Mouse (Mus musculus): ENCODE data around the gene Pyy. TPM values are rescaled to one million over a fixed set of nuclear protein-coding genes. Genes with fewer than 3 reads are reported as not detected.

The Pyy gene
- total RNA-seq, 1 experiment = 0.49 TPM

GRCm38 (mm10) chr11:102134516-102134915, 26.9 kb upstream of the Pyy start:
- Histone ChIP-seq H3K4me1 (ENCODE audit: control insufficient read depth in 2 of 2, insufficient read depth in 2 of 2, low read length in 2 of 2, poor library complexity in 1 of 2) (peaks cover 2 to 7% of the 10 kb centered on the region in 2 experiments; a peak in 2 of 4 replicates), H3K9me3 (ENCODE audit: control insufficient read depth, insufficient read depth, low read depth, low read length) (no peaks in the 10 kb centered on the region), H3K36me3 (ENCODE audit: control insufficient read depth, insufficient read depth, low read length, poor library complexity, severe bottlenecking) (no peaks in the 10 kb centered on the region), H3K4me3 (ENCODE audit: insufficient read depth in 1 of 2, low read depth in 1 of 2, low read length in 2 of 2, poor library complexity in 1 of 2, severe bottlenecking in 1 of 2) (no peak overlapping the region), H3K9ac (ENCODE audit: insufficient read depth, low read depth, low read length, poor library complexity, severe bottlenecking) (no peak overlapping the region), H3K27ac (ENCODE audit: insufficient read depth, low read depth, low read length, poor library complexity, severe bottlenecking) (no peak overlapping the region)
- DNase-seq (ENCODE audit: low read depth, low spot score) = no peak
- no peak for TF ChIP-seq CHD2 (IDR thresholded peaks at IDR 0.05; ENCODE audit: low read depth, low read length)
- TF ChIP-seq ZC3H11A (IDR thresholded peaks at IDR 0.05; ENCODE audit: borderline replicate concordance, low read depth, low read length) = no peak
- TF ChIP-seq ZNF384 (IDR thresholded peaks at IDR 0.05; ENCODE audit: low read depth, low read length) = no peak
- no peak for TF ChIP-seq HCFC1 (IDR thresholded peaks at IDR 0.05; ENCODE audit: borderline replicate concordance, insufficient read depth, low read length)
- no peak for TF ChIP-seq MAFK (IDR thresholded peaks at IDR 0.05; ENCODE audit: insufficient read depth, low read depth, low read length)
- in situ Hi-C loops (cut with MboI; ENCODE audit: low sequenced_read_pairs in 2 of 2, unreplicated experiment in 2 of 2) = no loop called here

DNA sequence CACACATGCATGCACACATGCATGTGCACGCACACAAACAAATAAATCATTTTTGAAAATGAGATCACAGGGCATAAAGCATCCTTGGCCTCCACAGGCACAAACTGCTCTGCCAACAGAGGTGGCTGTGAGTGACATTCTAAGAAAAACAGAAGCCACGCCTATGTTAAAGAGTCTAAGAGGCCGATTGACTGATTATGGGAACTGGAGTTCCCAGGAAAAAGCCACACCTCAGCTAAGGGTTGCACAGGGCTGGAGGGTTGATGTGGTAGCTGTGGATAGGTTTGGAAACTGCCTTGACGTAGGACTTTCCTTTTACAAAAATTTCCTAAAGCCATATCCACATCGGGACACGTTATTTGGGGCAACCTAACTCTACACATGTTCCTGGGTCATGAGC, 9.8 kb upstream of the Pyy start:
- H3K36me3 ChIP-seq (ENCODE audit: control insufficient read depth, insufficient read depth, low read length, poor library complexity, severe bottlenecking) = no peaks in the 10 kb centered on the region
- DNase-seq (ENCODE audit: low read depth, low spot score) = no peak
- in situ Hi-C loops (cut with MboI; ENCODE audit: low sequenced_read_pairs in 2 of 2, unreplicated experiment in 2 of 2) = no loop called here

GRCm38 (mm10) chr11:102116241-102116640, 8.6 kb upstream of the Pyy start:
- no peak overlapping the region for H3K4me3 ChIP-seq (ENCODE audit: insufficient read depth in 1 of 2, low read depth in 1 of 2, low read length in 2 of 2, poor library complexity in 1 of 2, severe bottlenecking in 1 of 2)
- no peak overlapping the region for H3K27ac ChIP-seq (ENCODE audit: insufficient read depth, low read depth, low read length, poor library complexity, severe bottlenecking)
- no peak overlapping the region for H3K9ac ChIP-seq (ENCODE audit: insufficient read depth, low read depth, low read length, poor library complexity, severe bottlenecking)
- TF ChIP-seq HCFC1 (IDR thresholded peaks at IDR 0.05; ENCODE audit: borderline replicate concordance, insufficient read depth, low read length) = no peak
- no peak for TF ChIP-seq CHD2 (IDR thresholded peaks at IDR 0.05; ENCODE audit: low read depth, low read length)
- no peak for TF ChIP-seq MAFK (IDR thresholded peaks at IDR 0.05; ENCODE audit: insufficient read depth, low read depth, low read length)
- no peak for TF ChIP-seq ZNF384 (IDR thresholded peaks at IDR 0.05; ENCODE audit: low read depth, low read length)
- TF ChIP-seq ZC3H11A (IDR thresholded peaks at IDR 0.05; ENCODE audit: borderline replicate concordance, low read depth, low read length) = no peak
- no peaks in the 10 kb centered on the region for H3K36me3 ChIP-seq (ENCODE audit: control insufficient read depth, insufficient read depth, low read length, poor library complexity, severe bottlenecking)
- no peaks in the 10 kb centered on the region; a peak in 1 of 4 replicates for H3K4me1 ChIP-seq (ENCODE audit: control insufficient read depth in 2 of 2, insufficient read depth in 2 of 2, low read length in 2 of 2, poor library complexity in 1 of 2)
- H3K9me3 ChIP-seq (ENCODE audit: control insufficient read depth, insufficient read depth, low read depth, low read length) = no peaks in the 10 kb centered on the region
- in situ Hi-C loops (cut with MboI; ENCODE audit: low sequenced_read_pairs in 2 of 2, unreplicated experiment in 2 of 2) = no loop called here
- no peak for DNase-seq (ENCODE audit: low read depth, low spot score)

More for the DNA sequence above, 9.8 kb upstream of the Pyy start:
- TF ChIP-seq CHD2 (IDR thresholded peaks at IDR 0.05; ENCODE audit: low read depth, low read length) (no peak), ZNF384 (IDR thresholded peaks at IDR 0.05; ENCODE audit: low read depth, low read length) (no peak), MAFK (IDR thresholded peaks at IDR 0.05; ENCODE audit: insufficient read depth, low read depth, low read length) (no peak), HCFC1 (IDR thresholded peaks at IDR 0.05; ENCODE audit: borderline replicate concordance, insufficient read depth, low read length) (no peak), ZC3H11A (IDR thresholded peaks at IDR 0.05; ENCODE audit: borderline replicate concordance, low read depth, low read length) (no peak)
- Histone ChIP-seq H3K4me1 (ENCODE audit: control insufficient read depth in 2 of 2, insufficient read depth in 2 of 2, low read length in 2 of 2, poor library complexity in 1 of 2) (no peaks in the 10 kb centered on the region; a peak in 1 of 4 replicates), H3K9me3 (ENCODE audit: control insufficient read depth, insufficient read depth, low read depth, low read length) (no peaks in the 10 kb centered on the region), H3K27ac (ENCODE audit: insufficient read depth, low read depth, low read length, poor library complexity, severe bottlenecking) (no peak overlapping the region), H3K4me3 (ENCODE audit: insufficient read depth in 1 of 2, low read depth in 1 of 2, low read length in 2 of 2, poor library complexity in 1 of 2, severe bottlenecking in 1 of 2) (no peak overlapping the region), H3K9ac (ENCODE audit: insufficient read depth, low read depth, low read length, poor library complexity, severe bottlenecking) (no peak overlapping the region)

GRCm38 (mm10) chr11:102111576-102111975, 3.9 kb upstream of the Pyy start:
- no peak for DNase-seq (ENCODE audit: low read depth, low spot score)
- no peak overlapping the region for H3K27ac ChIP-seq (ENCODE audit: insufficient read depth, low read depth, low read length, poor library complexity, severe bottlenecking)
- no peak for TF ChIP-seq CHD2 (IDR thresholded peaks at IDR 0.05; ENCODE audit: low read depth, low read length)
- TF ChIP-seq MAFK (IDR thresholded peaks at IDR 0.05; ENCODE audit: insufficient read depth, low read depth, low read length) = no peak
- no peak for TF ChIP-seq ZNF384 (IDR thresholded peaks at IDR 0.05; ENCODE audit: low read depth, low read length)
- no peak for TF ChIP-seq ZC3H11A (IDR thresholded peaks at IDR 0.05; ENCODE audit: borderline replicate concordance, low read depth, low read length)
- TF ChIP-seq HCFC1 (IDR thresholded peaks at IDR 0.05; ENCODE audit: borderline replicate concordance, insufficient read depth, low read length) = no peak
- no peak overlapping the region for H3K9ac ChIP-seq (ENCODE audit: insufficient read depth, low read depth, low read length, poor library complexity, severe bottlenecking)
- no peaks in the 10 kb centered on the region for H3K9me3 ChIP-seq (ENCODE audit: control insufficient read depth, insufficient read depth, low read depth, low read length)
- H3K36me3 ChIP-seq (ENCODE audit: control insufficient read depth, insufficient read depth, low read length, poor library complexity, severe bottlenecking) = no peaks in the 10 kb centered on the region
- H3K4me3 ChIP-seq (ENCODE audit: insufficient read depth in 1 of 2, low read depth in 1 of 2, low read length in 2 of 2, poor library complexity in 1 of 2, severe bottlenecking in 1 of 2) = no peak overlapping the region
- H3K4me1 ChIP-seq (ENCODE audit: control insufficient read depth in 2 of 2, insufficient read depth in 2 of 2, low read length in 2 of 2, poor library complexity in 1 of 2) = peaks cover 1 to 3% of the 10 kb centered on the region in 2 experiments; a peak in 2 of 4 replicates
- in situ Hi-C loops (cut with MboI; ENCODE audit: low sequenced_read_pairs in 2 of 2, unreplicated experiment in 2 of 2) = no loop called here

Measured in ES-E14 (cell line).